Mouse (Mus musculus) C2C12 (cell line): ENCODE results near the gene Adgrg5.

Experiments
- CTCF ChIP-seq: IDR thresholded peaks from one replicate; pipeline ENCODE4 v1.5.1; 2011; ENCODE audit not compliant: control insufficient read depth, insufficient read depth, insufficient read length
- MAX ChIP-seq: IDR thresholded peaks from one replicate; pipeline ENCODE4 v1.6.1; 2011; ENCODE audit warnings: mild to moderate bottlenecking, control low read depth
- MYOD1 ChIP-seq: IDR thresholded peaks from one replicate; pipeline ENCODE4 v1.6.1; 2011; ENCODE audit warnings: low read depth; ENCODE audit not compliant: control insufficient read depth, insufficient read length
- USF1 ChIP-seq: IDR thresholded peaks from one replicate; pipeline ENCODE4 v1.6.1; 2011; ENCODE audit warnings: low read depth, mild to moderate bottlenecking, control low read depth, moderate library complexity

- no peak for TF ChIP-seq CTCF
- TF ChIP-seq MAX = no peak
- no peak for TF ChIP-seq MYOD1
- no peak for TF ChIP-seq USF1
Observed at GRCm38 (mm10) chr8:94888383-94889036, 35.0 kb upstream of the Adgrg5 start.
